Mouse (Mus musculus): Measurements from ENCODE around the gene Trim28. TPM values are rescaled to one million over a fixed set of nuclear protein-coding genes. Genes with fewer than 3 reads are reported as not detected.

Gene Trim28
- polyA plus RNA-seq, 1 experiment from 2014 or later: 298 TPM

- WGBS: under 1% methylated on average over 90 of the region's 95 CpGs
- Histone ChIP-seq H3K36me3 (peaks cover 39% of the 10 kb centered on the region), H3K4me1 (peaks cover 45% of the 10 kb centered on the region), H3K27ac (peak overlapping the region; percentile 100), H3K9ac (peak overlapping the region; percentile 97), H3K4me2 (peak overlapping the region; percentile 83), H3K9me3 (replicated peaks) (no peaks in the 10 kb centered on the region), H3K27me3 (no peaks in the 10 kb centered on the region), H3K4me3 (replicated peaks) (peak overlapping the region; percentile 92)
- ATAC-seq (replicated peaks; ENCODE audit: low FRiP score): peak; percentile 81
These were observed 25.2 kb downstream of the Trim28 start for GRCm38 (mm10) chr7:13023928-13024731.

GRCm38 (mm10) chr7:13024805-13025204, 25.9 kb downstream of the Trim28 start:
- WGBS: under 1% methylated on average over 41 of the region's 44 CpGs

GRCm38 (mm10) chr7:13025511-13026112, 26.7 kb downstream of the Trim28 start:
- no peaks in the 10 kb centered on the region for H3K27me3 ChIP-seq
- H3K9me3 ChIP-seq (replicated peaks): no peaks in the 10 kb centered on the region
- no peak for ATAC-seq (replicated peaks; ENCODE audit: low FRiP score)
- H3K27ac ChIP-seq: peak overlapping the region; percentile 100; the same call in 1 of the 2 replicates
- H3K4me1 ChIP-seq: peaks cover 46% of the 10 kb centered on the region
- peaks cover 53% of the 10 kb centered on the region for H3K36me3 ChIP-seq
- peak overlapping the region; percentile 97 for H3K9ac ChIP-seq
- H3K4me3 ChIP-seq (replicated peaks): peak overlapping the region; percentile 92
- peak overlapping the region; percentile 83 for H3K4me2 ChIP-seq
- WGBS: 26% methylated on average over 4 of the region's 4 CpGs

More at GRCm38 (mm10) chr7:13024805-13025204, 25.9 kb downstream of the Trim28 start:
- H3K4me2 ChIP-seq: peak overlapping the region; percentile 83
- H3K4me3 ChIP-seq (replicated peaks): peak overlapping the region; percentile 92
- no peaks in the 10 kb centered on the region for H3K27me3 ChIP-seq
- peaks cover 46% of the 10 kb centered on the region for H3K4me1 ChIP-seq
- H3K27ac ChIP-seq: peak overlapping the region; percentile 100
- no peaks in the 10 kb centered on the region for H3K9me3 ChIP-seq (replicated peaks)
- peak; percentile 71 for ATAC-seq (replicated peaks; ENCODE audit: low FRiP score)
- peaks cover 45% of the 10 kb centered on the region for H3K36me3 ChIP-seq
- peak overlapping the region; percentile 97 for H3K9ac ChIP-seq

GRCm38 (mm10) chr7:13028986-13029385, 30.1 kb downstream of the Trim28 start:
- Histone ChIP-seq H3K36me3 (peaks cover 85% of the 10 kb centered on the region), H3K4me1 (peaks cover 54% of the 10 kb centered on the region), H3K27ac (no peak overlapping the region), H3K4me2 (no peak overlapping the region), H3K9me3 (replicated peaks) (no peaks in the 10 kb centered on the region), H3K4me3 (replicated peaks) (no peak overlapping the region), H3K27me3 (no peaks in the 10 kb centered on the region), H3K9ac (no peak overlapping the region)
- no peak for ATAC-seq (replicated peaks; ENCODE audit: low FRiP score)
- 97% methylated on average over 4 of the region's 4 CpGs for WGBS

GRCm38 (mm10) chr7:13031069-13031468, 32.2 kb downstream of the Trim28 start:
- WGBS: 74% methylated on average over 5 of the region's 5 CpGs
- H3K4me2 ChIP-seq: no peak overlapping the region
- H3K36me3 ChIP-seq: peaks cover 89% of the 10 kb centered on the region
- ATAC-seq (replicated peaks; ENCODE audit: low FRiP score): no peak
- no peak overlapping the region for H3K27ac ChIP-seq
- no peak overlapping the region for H3K9ac ChIP-seq
- H3K27me3 ChIP-seq: no peaks in the 10 kb centered on the region
- H3K9me3 ChIP-seq (replicated peaks): no peaks in the 10 kb centered on the region
- no peak overlapping the region for H3K4me3 ChIP-seq (replicated peaks)
- peaks cover 62% of the 10 kb centered on the region for H3K4me1 ChIP-seq

- no peak overlapping the region for H3K9ac ChIP-seq
- H3K4me1 ChIP-seq: peaks cover 62% of the 10 kb centered on the region
- H3K4me3 ChIP-seq (replicated peaks): no peak overlapping the region
- H3K4me2 ChIP-seq: no peak overlapping the region
- H3K36me3 ChIP-seq: peaks cover 84% of the 10 kb centered on the region
- no peaks in the 10 kb centered on the region for H3K27me3 ChIP-seq
- no peak for ATAC-seq (replicated peaks; ENCODE audit: low FRiP score)
- no peak overlapping the region for H3K27ac ChIP-seq
- 85% methylated on average over 2 of the region's 2 CpGs for WGBS
- no peaks in the 10 kb centered on the region for H3K9me3 ChIP-seq (replicated peaks)
These were observed 33.1 kb downstream of the Trim28 start for GRCm38 (mm10) chr7:13031983-13032382.

- Histone ChIP-seq H3K9ac (no peak overlapping the region), H3K4me3 (replicated peaks) (no peak overlapping the region), H3K27me3 (no peaks in the 10 kb centered on the region), H3K4me1 (peaks cover 57% of the 10 kb centered on the region), H3K9me3 (replicated peaks) (no peaks in the 10 kb centered on the region), H3K27ac (no peak overlapping the region), H3K4me2 (no peak overlapping the region), H3K36me3 (peaks cover 79% of the 10 kb centered on the region)
- ATAC-seq (replicated peaks; ENCODE audit: low FRiP score): no peak
- 91% methylated on average over 7 of the region's 7 CpGs for WGBS
These were observed 33.6 kb downstream of the Trim28 start for GRCm38 (mm10) chr7:13032541-13032940.

GRCm38 (mm10) chr7:13033451-13034147, 34.7 kb downstream of the Trim28 start:
- no peaks in the 10 kb centered on the region for H3K27me3 ChIP-seq
- WGBS: 37% methylated on average over 13 of the region's 13 CpGs
- H3K36me3 ChIP-seq: peaks cover 68% of the 10 kb centered on the region
- no peaks in the 10 kb centered on the region for H3K9me3 ChIP-seq (replicated peaks)
- H3K4me1 ChIP-seq: peaks cover 53% of the 10 kb centered on the region
- peak overlapping the region; percentile 68 for H3K4me3 ChIP-seq (replicated peaks)
- H3K27ac ChIP-seq: peak overlapping the region; percentile 96
- peak overlapping the region; percentile 89 for H3K4me2 ChIP-seq
- peak overlapping the region; percentile 77 for H3K9ac ChIP-seq
- no peak for ATAC-seq (replicated peaks; ENCODE audit: low FRiP score)

- peaks cover 54% of the 10 kb centered on the region for H3K4me1 ChIP-seq
- peak within 1 kb of the TSS; percentile 84 for H3K4me3 ChIP-seq (replicated peaks)
- ATAC-seq (replicated peaks; ENCODE audit: low FRiP score): peak; percentile 77
- H3K27ac ChIP-seq: peak within 1 kb of the TSS; percentile 96
- peaks cover 60% of the 10 kb centered on the region for H3K36me3 ChIP-seq
- H3K9ac ChIP-seq: peak within 1 kb of the TSS; percentile 77
- H3K4me2 ChIP-seq: peak within 1 kb of the TSS; percentile 89
- H3K9me3 ChIP-seq (replicated peaks): no peaks in the 10 kb centered on the region
- 1% methylated on average over 45 of the region's 45 CpGs for WGBS
- H3K27me3 ChIP-seq: no peaks in the 10 kb centered on the region
These were observed 35.4 kb downstream of the Trim28 start, which contains the start of gene Chmp2a for GRCm38 (mm10) chr7:13034148-13034977. Chmp2a (minus strand) TSS chr7:13034807.

- Histone ChIP-seq H3K27me3 (no peaks in the 10 kb centered on the region), H3K9ac (peak overlapping the region; percentile 1; the same call in 1 of the 2 replicates), H3K9me3 (replicated peaks) (no peaks in the 10 kb centered on the region), H3K4me2 (peak overlapping the region; percentile 89), H3K4me1 (peaks cover 56% of the 10 kb centered on the region), H3K36me3 (peaks cover 51% of the 10 kb centered on the region), H3K27ac (peak overlapping the region; percentile 96), H3K4me3 (replicated peaks) (peak overlapping the region; percentile 84)
- whole genome bisulfite sequencing: 90% methylated on average over 17 of the region's 17 CpGs
- ATAC-seq (replicated peaks; ENCODE audit: low FRiP score): no peak
These were observed 36.4 kb downstream of the Trim28 start for GRCm38 (mm10) chr7:13035211-13035855.

GRCm38 (mm10) chr7:13036806-13037205, 37.9 kb downstream of the Trim28 start:
- peaks cover 56% of the 10 kb centered on the region for H3K4me1 ChIP-seq
- H3K27me3 ChIP-seq: peaks cover 4% of the 10 kb centered on the region; the same call in 1 of the 2 replicates
- H3K36me3 ChIP-seq: peaks cover 36% of the 10 kb centered on the region
- peak overlapping the region; percentile 84 for H3K4me3 ChIP-seq (replicated peaks)
- no peak for ATAC-seq (replicated peaks; ENCODE audit: low FRiP score)
- H3K4me2 ChIP-seq: peak overlapping the region; percentile 72
- H3K9me3 ChIP-seq (replicated peaks): no peaks in the 10 kb centered on the region
- peak overlapping the region; percentile 100; the same call in 1 of the 2 replicates for H3K27ac ChIP-seq
- H3K9ac ChIP-seq: peak overlapping the region; percentile 99
- WGBS: 37% methylated on average over 4 of the region's 4 CpGs
